Mouse (Mus musculus) lung, postnatal 0 days (tissue): ENCODE results near the gene Plpp3.

ENCODE experiments used
- CTCF ChIP-seq: IDR thresholded peaks from 2 replicates; pipeline ENCODE4 v1.5.1; 2016; ENCODE audit warnings: antibody characterized with exemption, mild to moderate bottlenecking
- EP300 ChIP-seq: IDR thresholded peaks from 2 replicates; pipeline ENCODE4 v1.6.1; 2016; ENCODE audit warnings: antibody characterized with exemption, mild to moderate bottlenecking, control low read depth

DNA sequence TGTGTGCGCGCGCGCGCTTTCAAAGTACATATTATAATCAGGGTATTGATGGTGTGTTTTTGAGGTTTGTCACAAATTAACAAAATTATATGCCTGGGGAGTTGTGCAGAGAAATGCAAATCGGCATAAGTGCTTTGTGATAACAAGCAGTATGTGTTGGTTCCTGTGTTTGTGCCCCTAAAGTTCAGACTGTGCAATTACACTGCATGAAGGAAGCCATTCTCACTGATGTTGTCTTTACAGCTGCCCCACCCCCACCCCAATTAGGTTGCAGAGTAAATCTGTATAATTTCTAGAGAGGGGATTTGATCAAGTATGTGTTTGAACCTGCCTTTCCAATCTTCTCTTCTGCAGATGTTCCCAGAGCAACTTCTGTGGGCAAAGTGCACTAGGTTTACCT is 7.8 kb downstream of the Plpp3 start:
- TF ChIP-seq CTCF = peak; percentile 42
- TF ChIP-seq EP300 = no peak
